Mouse (Mus musculus) small intestine, adult 2 months (tissue): Measurements from ENCODE around the gene Mindy4. TPM values are rescaled to one million over a fixed set of nuclear protein-coding genes. Genes with fewer than 3 reads are reported as not detected.

Experiments used
- H3K27ac ChIP-seq: fragments of 200-500 bp; 2 replicates; pipeline ENCODE4 v1.5.1; 2012; ENCODE audit warnings: low read depth, low read length, control low read depth, inconsistent platforms; ENCODE audit not compliant: insufficient read depth
- H3K27me3 ChIP-seq: fragments of 200-500 bp; 2 replicates; pipeline ENCODE4 v1.6.1; 2012; ENCODE audit warnings: mild to moderate bottlenecking, moderate library complexity, low read length, inconsistent platforms; ENCODE audit not compliant: control insufficient read depth, insufficient read depth
- H3K36me3 ChIP-seq: fragments of 200-500 bp; 2 replicates; pipeline ENCODE4 v1.6.1; 2012; ENCODE audit warnings: mild to moderate bottlenecking, low read length, control low read depth, inconsistent platforms; ENCODE audit not compliant: control insufficient read depth, insufficient read depth
- H3K4me1 ChIP-seq: fragments of 200-500 bp; 2 replicates; pipeline ENCODE4 v1.6.1; 2012; ENCODE audit warnings: low read length, inconsistent platforms, mixed read lengths; ENCODE audit not compliant: control insufficient read depth, insufficient read depth, insufficient read length
- H3K4me3 ChIP-seq: fragments of 200-500 bp; 2 replicates; pipeline ENCODE4 v1.5.1; 2012; ENCODE audit warnings: low read depth, mild to moderate bottlenecking, control low read depth, inconsistent platforms, low read length, moderate library complexity
- CTCF ChIP-seq: fragments of 200-500 bp; IDR thresholded peaks from 2 replicates; pipeline ENCODE4 v1.5.1; 2012; ENCODE audit warnings: low read depth, mild to moderate bottlenecking, control low read depth, inconsistent platforms, low read length, moderate library complexity, mixed read lengths; ENCODE audit not compliant: insufficient replicate concordance, insufficient read length; ENCODE audit errors: extremely low read depth
- POLR2A ChIP-seq: fragments of 200-500 bp; IDR thresholded peaks from 2 replicates; pipeline ENCODE4 v1.6.1; 2012; ENCODE audit warnings: low read depth, mild to moderate bottlenecking, control low read depth, inconsistent platforms, low read length, moderate library complexity
- WGBS: fragments of 180-500 bp; shearing (Covaris S2); methylation state at CpG from one replicate; pipeline ENCODE4 v1.1.7; 2018; 5-methylcytosine and 5-hydroxymethylcytosine counted together
- polyA plus RNA-seq: library from polyadenylated mRNA; depleted of rRNA; stranded (reverse); fragments of >200 nt; gene quantifications from 2 replicates; pipeline ENCODE4 v1.2.3, GENCODE M21; 2012

The Mindy4 gene
- polyA plus RNA-seq, 1 experiment: 0.98 TPM

- H3K27ac ChIP-seq: no peak overlapping the region
- no peak for TF ChIP-seq CTCF
- no peak for TF ChIP-seq POLR2A
- no peaks in the 10 kb centered on the region for H3K27me3 ChIP-seq
- H3K4me1 ChIP-seq: peaks cover 2% of the 10 kb centered on the region; the same call in 1 of the 2 replicates
- 83% methylated on average over 8 of the region's 8 CpGs for WGBS
- H3K36me3 ChIP-seq: no peaks in the 10 kb centered on the region
- no peak overlapping the region for H3K4me3 ChIP-seq
These were observed 4.6 kb downstream of the Mindy4 start for GRCm38 (mm10) chr6:55207786-55208185.

- H3K4me1 ChIP-seq: no peaks in the 10 kb centered on the region
- no peaks in the 10 kb centered on the region for H3K27me3 ChIP-seq
- H3K27ac ChIP-seq: no peak overlapping the region
- TF ChIP-seq CTCF (no peak), POLR2A (no peak)
- H3K36me3 ChIP-seq: no peaks in the 10 kb centered on the region
- 76% methylated on average over 15 of the region's 15 CpGs for WGBS
- no peak overlapping the region for H3K4me3 ChIP-seq
These were observed 7.5 kb downstream of the Mindy4 start for GRCm38 (mm10) chr6:55210423-55211365.

GRCm38 (mm10) chr6:55214541-55214940 is 11.4 kb downstream of the Mindy4 start:
- H3K36me3 ChIP-seq: no peaks in the 10 kb centered on the region
- no peak overlapping the region for H3K27ac ChIP-seq
- no peak overlapping the region for H3K4me3 ChIP-seq
- 68% methylated on average over 3 of the region's 3 CpGs for WGBS
- H3K27me3 ChIP-seq: no peaks in the 10 kb centered on the region
- TF ChIP-seq POLR2A: no peak
- no peak for TF ChIP-seq CTCF
- no peaks in the 10 kb centered on the region for H3K4me1 ChIP-seq

- TF ChIP-seq POLR2A: no peak
- no peak for TF ChIP-seq CTCF
- H3K4me1 ChIP-seq: no peaks in the 10 kb centered on the region
- 89% methylated on average over 9 of the region's 9 CpGs for WGBS
- H3K27ac ChIP-seq: no peak overlapping the region
- H3K4me3 ChIP-seq: no peak overlapping the region
- H3K27me3 ChIP-seq: no peaks in the 10 kb centered on the region
- H3K36me3 ChIP-seq: no peaks in the 10 kb centered on the region
These were observed 15.0 kb downstream of the Mindy4 start for GRCm38 (mm10) chr6:55218232-55218631.

GRCm38 (mm10) chr6:55223986-55224385 is 20.8 kb downstream of the Mindy4 start:
- Histone ChIP-seq H3K27ac (no peak overlapping the region), H3K27me3 (no peaks in the 10 kb centered on the region), H3K4me1 (no peaks in the 10 kb centered on the region), H3K4me3 (no peak overlapping the region), H3K36me3 (no peaks in the 10 kb centered on the region)
- TF ChIP-seq POLR2A (no peak), CTCF (no peak)
- WGBS: 96% methylated on average over 8 of the region's 8 CpGs

GRCm38 (mm10) chr6:55230048-55230447 is 26.9 kb downstream of the Mindy4 start:
- WGBS: 87% methylated on average over 8 of the region's 8 CpGs
- Histone ChIP-seq H3K4me1 (no peaks in the 10 kb centered on the region), H3K27ac (no peak overlapping the region)

GRCm38 (mm10) chr6:55232101-55232500 is 28.9 kb downstream of the Mindy4 start:
- TF ChIP-seq POLR2A (no peak), CTCF (no peak)
- Histone ChIP-seq H3K4me1 (no peaks in the 10 kb centered on the region), H3K36me3 (no peaks in the 10 kb centered on the region), H3K4me3 (no peak overlapping the region), H3K27ac (no peak overlapping the region), H3K27me3 (no peaks in the 10 kb centered on the region)
- WGBS: 93% methylated on average over 7 of the region's 7 CpGs

More at GRCm38 (mm10) chr6:55230048-55230447, 26.9 kb downstream of the Mindy4 start:
- Histone ChIP-seq H3K4me3 (no peak overlapping the region), H3K36me3 (no peaks in the 10 kb centered on the region), H3K27me3 (no peaks in the 10 kb centered on the region)
- TF ChIP-seq POLR2A (no peak), CTCF (no peak)
